Comparison of ENCODE assay signal across 8 mouse cellular contexts in the genomic region with DNA sequence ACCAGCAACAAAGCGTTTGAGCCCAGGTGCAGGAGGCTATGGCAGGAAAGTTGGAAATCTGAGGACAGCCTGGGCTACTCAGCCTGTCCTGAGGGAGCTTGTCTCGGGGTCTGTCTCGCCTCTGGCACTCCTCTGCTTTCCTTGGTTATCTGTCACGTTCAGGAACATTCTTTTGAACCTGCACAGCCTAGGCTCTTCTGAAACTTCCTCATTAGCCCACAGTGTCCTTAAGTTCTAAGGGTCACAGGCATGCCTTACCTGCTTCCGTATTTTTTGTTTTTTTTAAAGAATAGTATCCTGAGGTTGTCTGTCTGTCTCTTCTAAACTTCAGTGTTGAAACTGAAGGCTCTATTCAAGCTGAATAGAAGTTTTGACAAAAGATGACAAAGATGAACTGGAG. TPM values are rescaled to one million over a fixed set of nuclear protein-coding genes. Genes with fewer than 3 reads are reported as not detected.
A peak's percentile ranks its signal among the peaks of the same experiment; 100 is the strongest.
DNase-seq lines count a peak whose midpoint lies in the region; ATAC-seq and TF ChIP-seq lines count a peak whose summit lies in the region.

A gene (minus strand): TSS at position 199 of the 400 bp plus-strand sequence.

- no peak within 1 kb of the TSS for H3K4me2 ChIP-seq in lung, embryonic 15.5 days

- no peak for ATAC-seq in lung, embryonic 15.5 days (ENCODE audit: borderline replicate concordance, extremely low read depth, low FRiP score, low TSS enrichment)

- WGBS in lung, embryonic 15.5 days, result 50% methylated on average over 5 of the region's 5 CpGs
- 16% methylated on average over 5 of the region's 5 CpGs for WGBS in bone marrow, adult 2 months
- WGBS in olfactory bulb, adult 2 months, result 81% methylated on average over 5 of the region's 5 CpGs

- no peak for DNase-seq in lung, postnatal 36 days
- DNase-seq in gastrocnemius, postnatal 4 days (ENCODE audit: low spot score in 2 of 2), result no peak
- DNase-seq in layer of hippocampus, postnatal 36 days, result no peak
- no peak for DNase-seq in right cerebral cortex, postnatal 4 days
- DNase-seq in frontal cortex, postnatal 25 days (ENCODE audit: low spot score in 2 of 2), result no peak

- TF ChIP-seq POLR2A in bone marrow, adult 2 months (IDR thresholded peaks at IDR 0.05; ENCODE audit: borderline replicate concordance, control insufficient read depth, low read depth, low read length), result no peak
- TF ChIP-seq POLR2A in olfactory bulb, adult 2 months (IDR thresholded peaks at IDR 0.05; ENCODE audit: insufficient read depth, low read depth, low read length), result no peak

- no peaks in the 10 kb centered on the region for H3K4me1 ChIP-seq in lung, embryonic 15.5 days
- peaks cover 9% of the 10 kb centered on the region; the same call in 1 of the 2 replicates for H3K4me1 ChIP-seq in bone marrow, adult 2 months (ENCODE audit: control insufficient read depth, insufficient read depth, low read length)
- H3K4me1 ChIP-seq in olfactory bulb, adult 2 months (ENCODE audit: control insufficient read depth, insufficient read depth, low read length), result no peaks in the 10 kb centered on the region

- H3K9ac ChIP-seq in lung, embryonic 15.5 days, result no peak within 1 kb of the TSS

- no peaks in the 10 kb centered on the region for H3K9me3 ChIP-seq in lung, embryonic 15.5 days

- no peak within 1 kb of the TSS for H3K4me3 ChIP-seq in lung, embryonic 15.5 days
- H3K4me3 ChIP-seq in bone marrow, adult 2 months (replicated peaks; ENCODE audit: control insufficient read depth, low read depth, low read length), result peak within 1 kb of the TSS; percentile 57
- H3K4me3 ChIP-seq in olfactory bulb, adult 2 months (ENCODE audit: insufficient read depth, low read depth, low read length), result no peak within 1 kb of the TSS

- no peak for TF ChIP-seq CTCF in bone marrow, adult 2 months (IDR thresholded peaks at IDR 0.05; ENCODE audit: control insufficient read depth, insufficient read depth, low read length)
- TF ChIP-seq CTCF in olfactory bulb, adult 2 months (IDR thresholded peaks at IDR 0.05; ENCODE audit: insufficient read depth, low read depth, low read length), result no peak

- no peaks in the 10 kb centered on the region for H3K27me3 ChIP-seq in lung, embryonic 15.5 days

- H3K27ac ChIP-seq in lung, embryonic 15.5 days, result no peak within 1 kb of the TSS
- peak within 1 kb of the TSS; percentile 50 for H3K27ac ChIP-seq in bone marrow, adult 2 months (ENCODE audit: control insufficient read depth, insufficient read depth, low read depth, low read length, poor library complexity)
- H3K27ac ChIP-seq in olfactory bulb, adult 2 months (ENCODE audit: insufficient read depth, low read depth, low read length), result no peak within 1 kb of the TSS

- H3K36me3 ChIP-seq in lung, embryonic 15.5 days, result no peaks in the 10 kb centered on the region

RNA-seq across cellular contexts. Expression of the gene that starts here (rescaled TPM):
- 27.1 and 32.2 TPM in 2 replicates for polyA plus RNA-seq in lung, embryonic 15.5 days (2015; fragmentation: Nextera tagmentation; extraction: Ambion mirVana)
- 71.0 and 96.6 TPM in 2 replicates for polyA plus RNA-seq in bone marrow, adult 2 months (2011; ENCODE audit: insufficient read depth, insufficient read length, low replicate concordance, missing spikeins)
- 10 to 100 TPM; 57.9 to 66.5 TPM for total RNA-seq in gastrocnemius, postnatal 4 days (2021)
- 10 to 100 TPM; 68.3 to 77.4 TPM for total RNA-seq in layer of hippocampus, postnatal 36 days (2021)
- polyA plus RNA-seq in olfactory bulb, adult 2 months (2012; ENCODE audit: insufficient read depth, insufficient read length, low replicate concordance, missing spikeins), result 149 and 263 TPM in 2 replicates
